Mouse (Mus musculus) lung, postnatal 0 days (tissue): ENCODE data around the gene Noxo1. TPM values are rescaled to one million over a fixed set of nuclear protein-coding genes. Genes with fewer than 3 reads are reported as not detected.

ENCODE experiments used
- ATAC-seq: fragments of 200-750 bp; cut with Nextera tagmentation; 2 replicates; pipeline ENCODE4 v1.8.0; 2017; ENCODE audit warnings: moderate library complexity
- DNase-seq: peaks from one replicate; pipeline ENCODE4 v3.0.0-alpha.2; 2016; ENCODE audit warnings: low spot score
- H3K27ac ChIP-seq: fragments of 300-500 bp; sonication (generic); 2 replicates; pipeline ENCODE4 v1.5.1; 2014; ENCODE audit warnings: antibody characterized with exemption, mild to moderate bottlenecking, low read length, mixed read lengths
- H3K27me3 ChIP-seq: fragments of 300-500 bp; sonication (generic); replicated peaks from 2 replicates; pipeline ENCODE4 v1.6.1; 2014; ENCODE audit warnings: low read length, mixed read lengths; ENCODE audit not compliant: insufficient read depth
- H3K36me3 ChIP-seq: fragments of 300-500 bp; sonication (generic); 2 replicates; pipeline ENCODE4 v1.6.1; 2014; ENCODE audit warnings: low read length, mixed read lengths; ENCODE audit not compliant: insufficient read depth
- H3K4me1 ChIP-seq: fragments of 300-500 bp; sonication (generic); 2 replicates; pipeline ENCODE4 v1.6.1; 2014; ENCODE audit warnings: antibody characterized with exemption, low read depth, low read length, mixed read lengths; ENCODE audit not compliant: insufficient read depth
- H3K4me2 ChIP-seq: fragments of 300-500 bp; sonication (generic); replicated peaks from 2 replicates; pipeline ENCODE4 v1.6.1; 2014; ENCODE audit warnings: low read depth, mild to moderate bottlenecking, low read length, moderate library complexity, mixed read lengths
- H3K4me3 ChIP-seq: fragments of 300-500 bp; sonication (generic); 2 replicates; pipeline ENCODE4 v1.5.1; 2014; ENCODE audit warnings: low read depth, low read length
- H3K9ac ChIP-seq: fragments of 300-500 bp; sonication (generic); replicated peaks from 2 replicates; pipeline ENCODE4 v1.6.1; 2014; ENCODE audit warnings: low read depth, mild to moderate bottlenecking
- H3K9me3 ChIP-seq: fragments of 300-500 bp; sonication (generic); 2 replicates; pipeline ENCODE4 v1.6.1; 2016; ENCODE audit warnings: low read length, mixed read lengths
- CTCF ChIP-seq: IDR thresholded peaks from 2 replicates; pipeline ENCODE4 v1.5.1; 2016; ENCODE audit warnings: antibody characterized with exemption, mild to moderate bottlenecking
- EP300 ChIP-seq: IDR thresholded peaks from 2 replicates; pipeline ENCODE4 v1.6.1; 2016; ENCODE audit warnings: antibody characterized with exemption, mild to moderate bottlenecking, control low read depth
- WGBS: fragments of 180-500 bp; shearing (Covaris S2); extraction: QIAGEN DNeasy Blood & Tissue Kit; methylation state at CpG from one replicate; pipeline ENCODE4 v1.1.7; 2014; 5-methylcytosine and 5-hydroxymethylcytosine counted together
- polyA plus RNA-seq: library from polyadenylated mRNA; unstranded; fragments of >200 nt; fragmentation: Nextera tagmentation; extraction: Ambion mirVana; gene quantifications from 2 replicates; pipeline ENCODE4 v1.2.1, GENCODE M21; 2015

Gene Noxo1
- polyA plus RNA-seq: 5.0 and 5.3 TPM in 2 replicates

DNA sequence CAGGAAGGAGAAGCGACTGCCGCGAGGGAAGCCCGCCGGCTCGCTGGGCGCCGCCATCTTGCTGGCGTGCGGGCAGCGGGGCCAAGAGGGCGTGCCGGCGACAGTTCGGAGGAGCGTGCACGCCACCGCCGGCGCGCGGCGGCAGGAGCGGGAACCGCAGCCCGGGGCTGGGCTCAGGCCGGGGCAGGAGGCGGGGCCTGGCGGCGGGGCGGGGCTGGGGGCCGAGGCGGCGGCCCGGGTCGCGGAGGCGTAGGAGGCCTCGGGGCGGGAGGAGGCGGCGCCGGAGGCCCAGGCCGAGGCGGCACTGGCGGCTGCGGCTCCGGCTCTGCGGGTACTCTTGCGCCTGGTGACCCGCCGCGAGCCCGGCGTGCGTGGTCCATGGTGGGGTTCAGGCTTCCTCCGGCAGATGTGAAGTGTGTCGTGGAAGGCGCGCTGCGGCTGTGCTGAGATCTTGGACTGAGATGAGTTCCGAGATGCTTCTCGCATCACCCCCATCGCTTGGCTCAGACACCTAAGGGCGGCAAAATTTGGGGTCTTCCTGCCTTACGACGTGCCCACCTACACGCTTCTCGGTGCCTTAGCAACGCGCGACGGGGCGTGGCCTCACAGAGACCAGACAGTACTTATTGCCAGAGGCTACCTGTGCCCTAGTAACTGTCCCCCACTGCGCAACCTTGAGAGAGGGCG lies at the start of gene Noxo1, which contains the start of gene Gfer:
Gene Noxo1 (plus strand): TSS at position 224 of the 687 bp plus-strand sequence.
Gene Gfer (minus strand): TSS at position 146 of the 687 bp plus-strand sequence.
- WGBS: 1% methylated on average over 69 of the region's 76 CpGs
- ATAC-seq: peak; percentile 96
- Histone ChIP-seq H3K9ac (peak within 1 kb of the TSS; percentile 59), H3K4me2 (peak within 1 kb of the TSS; percentile 82), H3K4me3 (peak within 1 kb of the TSS; percentile 69), H3K27me3 (no peaks in the 10 kb centered on the region), H3K36me3 (0 out of 2 replicates have a peak, but pooled peaks cover 6% of the 10 kb centered on the region), H3K4me1 (no peaks in the 10 kb centered on the region), H3K27ac (peak within 1 kb of the TSS; percentile 78), H3K9me3 (no peaks in the 10 kb centered on the region)
- peak; percentile 94 for DNase-seq
- TF ChIP-seq EP300: no peak
- peak; percentile 50 for TF ChIP-seq CTCF

DNA sequence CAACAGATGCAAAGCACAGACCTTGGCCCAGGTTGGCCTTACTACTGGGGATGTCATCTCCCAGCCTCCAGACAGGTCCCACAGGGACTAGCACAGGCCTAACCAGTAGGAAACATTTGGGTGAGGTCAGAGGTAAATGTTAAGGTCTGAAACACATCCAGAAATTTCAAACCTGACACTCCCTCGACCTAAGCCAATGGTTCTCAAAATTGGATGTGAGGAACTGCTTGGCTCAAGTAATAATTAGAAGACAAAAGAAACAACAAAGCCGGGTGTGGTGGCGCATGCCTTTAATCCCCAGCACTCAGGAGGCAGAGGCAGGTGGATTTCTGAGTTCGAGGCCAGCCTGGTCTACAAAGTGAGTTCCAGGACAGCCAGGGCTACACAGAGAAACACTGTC lies 49.7 kb upstream of the Noxo1 start:
- H3K4me3 ChIP-seq: no peak overlapping the region
- peaks cover 32% of the 10 kb centered on the region for H3K4me1 ChIP-seq
- TF ChIP-seq CTCF (no peak), EP300 (no peak)
- H3K27ac ChIP-seq: peak overlapping the region; percentile 92
- no peak overlapping the region for H3K4me2 ChIP-seq
- ATAC-seq (no peak), DNase-seq (no peak)
- 75% methylated on average over 4 of the region's 4 CpGs for WGBS
- no peaks in the 10 kb centered on the region for H3K9me3 ChIP-seq
- peaks cover 12% of the 10 kb centered on the region for H3K36me3 ChIP-seq
- no peaks in the 10 kb centered on the region for H3K27me3 ChIP-seq
- no peak overlapping the region; the same call in 1 of the 2 replicates for H3K9ac ChIP-seq

DNA sequence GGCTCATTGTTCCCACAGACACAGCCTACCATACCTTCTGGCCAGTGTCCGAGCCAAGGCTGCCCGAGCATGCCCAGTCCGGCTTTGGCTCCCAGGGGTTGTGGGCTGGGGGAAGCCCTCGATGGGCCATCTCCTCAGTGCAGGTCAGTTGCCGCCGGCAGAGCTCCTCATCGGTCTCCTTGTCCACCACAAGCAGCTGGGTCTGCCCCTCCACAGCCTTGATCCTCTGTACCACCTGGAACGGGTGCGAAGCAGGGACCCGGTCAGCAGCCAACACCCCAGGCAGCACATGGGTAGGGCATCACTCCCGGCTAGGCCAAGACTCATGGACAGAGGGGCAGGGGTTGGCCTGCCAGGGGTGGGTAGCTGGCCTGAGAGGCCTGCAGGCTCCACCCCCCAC lies 48.5 kb upstream of the Noxo1 start:
- ATAC-seq: no peak
- Histone ChIP-seq H3K4me2 (peak overlapping the region; percentile 95), H3K4me1 (peaks cover 32% of the 10 kb centered on the region), H3K9ac (peak overlapping the region; percentile 21), H3K9me3 (no peaks in the 10 kb centered on the region), H3K27ac (peak overlapping the region; percentile 72), H3K4me3 (peak overlapping the region; percentile 26), H3K27me3 (no peaks in the 10 kb centered on the region), H3K36me3 (peaks cover 12% of the 10 kb centered on the region)
- WGBS: 62% methylated on average over 11 of the region's 11 CpGs
- no peak for TF ChIP-seq CTCF
- no peak for TF ChIP-seq EP300
- no peak for DNase-seq

DNA sequence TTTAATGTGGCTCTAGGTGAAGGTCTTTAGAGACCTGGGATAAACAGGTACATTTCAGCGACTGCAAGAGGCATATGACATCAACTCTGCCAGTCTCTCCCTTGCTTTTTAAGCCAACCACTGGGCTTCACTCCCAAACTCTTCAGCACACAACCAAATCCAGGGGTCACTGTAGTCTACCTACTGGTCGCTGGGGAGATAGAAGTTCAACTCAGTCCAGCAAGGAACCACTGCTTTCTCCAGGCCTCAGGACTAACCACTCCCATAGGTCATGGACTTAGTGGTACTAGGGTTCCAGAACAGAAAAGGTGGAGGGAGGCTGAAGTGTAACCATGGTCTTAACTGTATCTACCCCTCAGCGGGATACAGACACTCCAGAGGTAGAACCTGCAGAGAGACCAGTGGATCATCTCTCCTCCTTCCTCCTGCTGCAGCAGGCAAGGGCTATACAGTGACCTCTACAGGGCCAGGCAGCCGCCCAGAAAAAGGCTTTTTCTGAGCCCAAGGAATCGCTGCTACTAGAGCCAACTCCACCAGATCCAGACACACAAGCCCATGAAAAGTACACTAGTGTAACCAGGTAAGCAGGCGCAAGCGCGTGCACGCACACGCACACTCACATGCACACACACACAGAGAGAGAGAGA lies 47.2 kb upstream of the Noxo1 start:
- peak overlapping the region; percentile 87 for H3K27ac ChIP-seq
- H3K4me1 ChIP-seq: peaks cover 28% of the 10 kb centered on the region
- peak overlapping the region; percentile 74 for H3K9ac ChIP-seq
- H3K36me3 ChIP-seq: peaks cover 8% of the 10 kb centered on the region; the same call in 1 of the 2 replicates
- H3K27me3 ChIP-seq: no peaks in the 10 kb centered on the region
- peak overlapping the region; percentile 90 for H3K4me3 ChIP-seq
- DNase-seq: no peak
- no peaks in the 10 kb centered on the region for H3K9me3 ChIP-seq
- 63% methylated on average over 10 of the region's 10 CpGs for WGBS
- no peak for ATAC-seq
- TF ChIP-seq EP300: no peak
- TF ChIP-seq CTCF: peak; percentile 50
- H3K4me2 ChIP-seq: peak overlapping the region; percentile 95

DNA sequence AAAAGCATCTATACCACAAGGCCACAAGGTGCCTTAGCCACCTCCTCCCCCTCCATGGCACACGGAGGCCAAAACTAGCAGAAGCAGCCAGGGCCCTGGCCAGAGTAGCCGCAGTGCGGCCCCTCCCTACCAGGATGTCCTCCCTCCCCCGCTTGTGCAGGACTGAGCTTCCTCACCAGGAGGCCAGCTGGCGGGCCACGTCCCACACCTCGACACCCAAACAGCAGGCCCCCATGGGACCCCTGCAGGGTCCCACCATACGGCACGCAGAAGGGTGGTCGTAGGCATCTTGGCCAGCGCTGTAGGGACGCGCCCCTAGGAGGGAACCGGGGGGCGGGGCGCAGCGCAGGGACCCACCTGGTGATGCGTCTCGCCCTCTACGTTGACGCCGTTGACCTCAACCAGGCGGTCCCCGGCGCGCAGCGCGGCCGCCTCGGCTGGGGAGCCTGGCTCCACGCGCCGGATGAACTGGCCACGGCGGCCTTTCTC lies 46.4 kb upstream of the Noxo1 start:
- peaks cover 8% of the 10 kb centered on the region; the same call in 1 of the 2 replicates for H3K36me3 ChIP-seq
- DNase-seq: peak; percentile 68
- peak overlapping the region; percentile 87 for H3K27ac ChIP-seq
- peak overlapping the region; percentile 95 for H3K4me2 ChIP-seq
- WGBS: under 1% methylated on average over 19 of the region's 35 CpGs
- H3K27me3 ChIP-seq: no peaks in the 10 kb centered on the region
- no peaks in the 10 kb centered on the region for H3K9me3 ChIP-seq
- peaks cover 22% of the 10 kb centered on the region for H3K4me1 ChIP-seq
- peak overlapping the region; percentile 90 for H3K4me3 ChIP-seq
- peak; percentile 18 for ATAC-seq
- peak overlapping the region; percentile 74 for H3K9ac ChIP-seq
- TF ChIP-seq EP300 (no peak), CTCF (peak; percentile 15)

DNA sequence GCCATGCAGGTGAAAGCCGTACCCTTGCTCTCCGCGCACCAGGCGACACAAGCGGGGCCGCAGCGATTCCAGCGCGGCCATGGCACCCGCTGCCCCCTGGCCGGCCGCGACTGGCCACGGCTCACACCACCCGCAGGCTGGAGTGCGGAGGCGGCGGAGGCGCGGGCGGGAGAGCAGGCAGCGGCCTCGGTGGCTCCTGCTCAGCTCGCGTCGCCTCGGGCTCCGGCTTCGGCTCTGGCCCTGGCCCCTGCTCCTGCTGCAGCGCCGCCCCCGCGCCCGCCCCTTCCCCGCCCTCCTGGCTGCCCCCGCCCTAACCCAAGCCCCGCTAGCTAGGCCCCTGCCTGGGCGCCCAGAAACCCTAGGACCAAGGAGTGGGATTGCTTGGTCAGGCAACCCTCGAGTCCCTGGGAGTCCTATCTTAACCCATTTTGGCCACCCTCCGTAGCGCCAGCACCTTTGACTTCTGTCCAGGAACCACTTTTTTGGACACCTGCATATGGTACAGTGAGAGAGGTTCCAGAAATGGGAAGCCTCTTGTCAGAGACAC lies 45.9 kb upstream of the Noxo1 start, which contains the start of gene Slc9a3r2:
Gene Slc9a3r2 (minus strand): TSS at position 258 of the 547 bp plus-strand sequence.
- peak; percentile 73 for DNase-seq
- Histone ChIP-seq H3K9ac (peak within 1 kb of the TSS; percentile 74), H3K9me3 (no peaks in the 10 kb centered on the region), H3K4me1 (peaks cover 17% of the 10 kb centered on the region; the same call in 1 of the 2 replicates), H3K4me2 (peak within 1 kb of the TSS; percentile 95), H3K36me3 (peaks cover 8% of the 10 kb centered on the region; the same call in 1 of the 2 replicates), H3K4me3 (peak within 1 kb of the TSS; percentile 90), H3K27ac (peak within 1 kb of the TSS; percentile 87), H3K27me3 (no peaks in the 10 kb centered on the region)
- no peak for TF ChIP-seq EP300
- no peak for TF ChIP-seq CTCF
- ATAC-seq: peak; percentile 69
- WGBS: under 1% methylated on average over 20 of the region's 41 CpGs
